Mouse (Mus musculus) v-Abl transformed pro-B cells (cell line): ENCODE data around the gene Fbxl8.

Experiments
- in situ Hi-C, 2 experiments: fragments of 400-800 bp; cut with MboI; formaldehyde crosslinking; loops; one replicate each; pipeline ENCODE4 v1.15.1; 2025; ENCODE audit not compliant: unreplicated experiment in 2 of 2

The Fbxl8 gene

DNA sequence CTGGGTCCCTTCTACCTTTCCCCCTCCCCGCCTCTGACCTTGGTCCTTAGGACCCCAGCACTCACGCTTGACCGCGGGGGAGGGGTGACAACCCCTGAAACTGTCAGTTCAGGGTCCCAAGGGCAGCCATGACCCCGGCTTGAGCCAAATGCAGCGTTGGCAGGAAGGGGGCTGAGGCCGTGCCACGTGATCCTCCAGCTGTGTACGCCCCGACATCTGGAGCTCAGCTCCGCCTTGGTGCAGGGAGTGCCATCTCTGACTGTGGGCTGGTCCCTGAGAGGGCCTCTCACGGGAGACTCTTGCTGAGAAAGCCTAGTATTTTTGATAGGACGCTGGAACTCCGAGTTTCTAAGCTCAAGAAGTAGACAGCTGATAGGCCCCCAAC is 9.5 kb upstream of the Fbxl8 start, which contains the start of gene B3gnt9:
Gene B3gnt9 (minus strand): TSS at position 188 of the 385 bp plus-strand sequence.
- in situ Hi-C loops: loop anchor here in 1 of 2 experiments (5.0 kb wide), 1 partner anchor 32 kb away; the partner anchor contains the start of gene 4931428F04Rik

DNA sequence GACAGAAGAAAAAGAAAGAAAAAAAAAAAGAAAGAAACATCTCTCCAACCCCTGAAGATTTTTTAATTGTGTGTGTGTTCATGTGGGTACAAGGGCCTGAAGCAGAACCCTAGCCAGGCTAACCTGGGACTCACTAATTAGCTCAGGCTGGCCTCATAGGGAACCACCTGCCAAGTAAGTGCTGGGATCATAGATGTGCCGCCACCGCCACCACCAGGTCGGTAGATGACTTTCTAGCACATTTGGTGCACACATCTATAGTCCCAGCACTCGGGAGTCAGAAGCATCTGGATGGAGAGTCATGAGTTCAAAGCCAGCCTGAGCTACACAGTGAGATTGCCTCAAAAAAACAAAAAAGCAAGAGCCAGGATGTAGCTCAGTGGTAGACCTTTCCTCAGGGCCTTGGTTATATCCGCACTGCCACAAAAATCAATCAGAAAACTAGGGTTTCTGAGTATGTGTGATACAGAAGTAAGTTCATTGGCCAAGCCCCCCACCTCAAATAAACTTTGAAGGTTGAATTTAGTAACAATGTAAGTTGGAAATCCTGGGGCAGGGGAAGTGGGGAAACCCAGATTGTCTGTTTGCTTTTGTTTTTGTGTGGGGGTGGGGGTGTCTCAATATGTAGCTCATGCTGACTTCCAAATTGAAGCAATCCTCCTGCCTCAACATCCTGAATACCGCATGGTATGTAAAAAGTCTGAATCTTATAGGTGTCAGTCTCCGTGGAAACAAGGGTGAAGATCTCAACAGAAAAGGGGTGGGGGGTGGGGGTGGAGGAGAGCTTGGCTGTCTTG is 6.9 kb upstream of the Fbxl8 start:
- in situ Hi-C loops: no loop called here

DNA sequence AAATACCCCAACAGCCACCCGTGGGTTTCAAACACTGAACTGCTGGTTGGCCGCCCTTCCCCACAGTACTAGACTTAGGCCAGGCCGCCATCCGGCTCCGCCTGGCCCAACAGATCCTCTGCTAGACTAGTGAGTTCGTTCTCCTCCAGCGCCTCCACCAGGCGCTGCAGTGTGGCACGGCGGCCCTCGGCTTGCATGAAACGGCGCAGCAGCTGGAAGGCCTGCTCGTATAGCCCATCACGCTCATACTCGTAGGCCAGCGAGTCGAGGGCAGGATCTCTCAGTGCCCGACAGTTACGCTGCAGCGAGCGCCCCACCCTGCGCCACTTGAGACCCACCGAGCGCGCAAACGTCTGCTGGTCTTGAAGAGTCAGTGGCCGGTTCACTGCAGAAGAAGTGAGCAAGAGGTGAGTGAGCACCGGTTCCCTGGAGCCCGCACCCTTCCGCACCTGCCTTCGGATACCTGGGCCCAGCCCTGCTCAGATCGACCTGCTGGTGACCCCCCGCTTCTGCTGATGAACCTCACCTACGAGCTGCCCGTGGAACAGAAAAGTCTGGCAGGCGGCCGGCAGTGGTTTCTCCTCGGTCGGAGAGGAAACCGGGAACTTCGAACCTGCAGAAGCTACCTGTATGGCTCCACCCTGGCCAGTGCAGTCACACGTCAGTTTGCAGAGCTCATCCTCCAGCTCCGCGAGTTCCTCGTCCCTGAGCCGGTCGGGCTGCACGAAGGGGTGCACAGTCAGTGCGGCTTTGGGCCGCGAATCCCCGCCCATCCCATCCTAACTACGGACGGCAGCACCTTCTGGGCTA is 5.3 kb upstream of the Fbxl8 start:
- in situ Hi-C loops: no loop called here

DNA sequence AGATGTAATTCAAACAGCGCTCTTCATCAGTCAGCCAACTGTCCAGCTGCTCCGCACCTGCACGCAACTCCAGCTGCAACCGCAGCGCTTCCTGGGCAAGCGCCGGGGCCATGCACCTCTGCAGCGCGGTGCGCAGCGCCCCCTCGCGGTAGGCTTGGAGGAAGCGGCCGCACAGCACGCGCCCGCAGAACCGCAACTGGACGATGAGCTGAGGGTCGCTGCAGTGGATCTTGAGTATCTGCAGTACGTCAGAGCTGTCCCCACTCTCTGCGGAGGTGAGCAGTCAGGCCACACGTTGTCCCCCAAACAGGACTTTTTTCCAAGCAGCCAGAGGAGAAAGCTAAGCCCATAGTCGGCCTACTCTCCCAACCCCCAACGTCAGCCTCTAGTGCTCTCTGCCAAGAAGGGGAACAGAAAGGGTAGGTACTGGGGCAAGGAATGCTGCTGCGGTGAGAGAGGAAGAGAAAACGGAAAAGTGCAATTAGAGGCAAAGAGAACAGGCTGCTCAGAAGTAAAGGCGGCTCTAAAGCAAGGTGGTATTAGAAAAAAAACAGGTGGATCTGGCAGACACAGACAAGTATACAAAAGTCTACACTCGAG is 4.6 kb upstream of the Fbxl8 start:
- in situ Hi-C loops: loop anchor here in 1 of 2 experiments (10.0 kb wide), 1 partner anchor 95 kb away; no protein-coding TSS in a partner anchor

- in situ Hi-C loops: loop anchor here in 1 of 2 experiments (10.0 kb wide), 1 partner anchor 96 kb away; no protein-coding TSS in a partner anchor
These were observed 3.9 kb upstream of the Fbxl8 start for GRCm38 (mm10) chr8:105260371-105261099.

- in situ Hi-C loops: loop anchor here in 1 of 2 experiments (10.0 kb wide), 1 partner anchor 97 kb away; no protein-coding TSS in a partner anchor
These were observed 3.0 kb upstream of the Fbxl8 start for GRCm38 (mm10) chr8:105261326-105261980.

DNA sequence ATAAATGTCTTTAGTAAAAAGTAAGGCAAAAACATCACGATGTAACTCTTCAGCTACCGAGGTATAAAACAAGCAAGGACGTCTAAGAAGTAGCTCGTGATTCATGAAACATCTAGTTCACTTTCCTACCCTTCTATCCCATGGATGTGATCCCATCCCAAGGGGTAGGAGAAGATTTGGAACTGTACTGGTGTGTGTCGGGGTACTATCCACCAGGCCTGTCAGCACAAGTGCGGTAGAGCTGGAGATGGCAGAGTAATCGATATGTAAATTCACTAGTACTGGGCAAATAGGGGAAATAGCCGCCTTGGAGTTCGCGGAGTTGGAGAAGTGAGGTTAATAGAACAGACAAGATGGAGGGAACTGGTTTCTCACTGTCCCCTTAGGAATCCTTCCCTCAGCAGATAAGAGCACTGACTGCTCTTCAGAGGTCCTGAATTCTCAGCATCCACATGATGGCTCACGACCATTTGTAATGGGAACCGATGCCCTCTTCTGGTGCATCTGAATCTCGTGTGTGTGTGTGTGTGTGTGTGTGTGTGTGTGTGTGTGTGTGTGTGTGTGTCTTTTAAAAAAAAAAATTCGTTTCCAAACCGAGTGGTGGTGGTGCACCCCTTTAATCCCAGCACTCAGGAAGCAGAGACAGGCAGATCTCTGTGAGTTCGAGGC is 1.1 kb upstream of the Fbxl8 start:
- in situ Hi-C loops: loop anchor here in 1 of 2 experiments (10.0 kb wide), 1 partner anchor 99 kb away; no protein-coding TSS in a partner anchor

- in situ Hi-C loops: loop anchor here in 1 of 2 experiments (10.0 kb wide), 1 partner anchor 100 kb away; no protein-coding TSS in a partner anchor
These were observed 680 bp downstream of the Fbxl8 start for GRCm38 (mm10) chr8:105265128-105265527.

DNA sequence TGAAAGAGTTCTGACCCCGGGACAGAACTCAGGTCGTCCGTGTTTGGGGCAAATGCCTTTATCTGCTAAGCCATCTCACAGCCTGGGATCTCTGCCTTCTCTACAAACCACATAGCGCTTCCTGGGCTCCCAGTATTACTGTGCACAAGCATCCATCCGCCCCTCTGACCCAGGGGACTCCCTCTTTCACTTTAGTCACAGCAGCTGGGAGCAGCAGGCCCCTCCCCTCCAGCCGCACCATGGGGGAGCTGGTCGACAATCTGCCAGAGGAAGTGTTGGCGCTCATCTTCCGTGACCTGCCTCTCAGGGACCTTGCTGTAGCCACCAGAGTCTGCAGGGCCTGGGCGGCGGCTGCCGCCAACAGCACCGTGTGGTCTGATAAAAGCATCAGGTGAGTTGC is 2.3 kb downstream of the Fbxl8 start:
- in situ Hi-C loops: loop anchor here in 1 of 2 experiments (10.0 kb wide), 1 partner anchor 102 kb away; no protein-coding TSS in a partner anchor

GRCm38 (mm10) chr8:105268342-105269074 is 4.1 kb downstream of the Fbxl8 start:
- in situ Hi-C loops: loop anchor here in 1 of 2 experiments (10.0 kb wide), 1 partner anchor 104 kb away; no protein-coding TSS in a partner anchor

- in situ Hi-C loops: loop anchor here in 1 of 2 experiments (10.0 kb wide), 1 partner anchor 104 kb away; no protein-coding TSS in a partner anchor
These were observed 4.6 kb downstream of the Fbxl8 start for GRCm38 (mm10) chr8:105269075-105269458.

GRCm38 (mm10) chr8:105269461-105269947 is 5.1 kb downstream of the Fbxl8 start, which contains the start of gene Hsf4:
Gene Hsf4, plus strand, starts transcription at chr8:105269801.
- in situ Hi-C loops: loop anchor here in 1 of 2 experiments (10.0 kb wide), 1 partner anchor 105 kb away; no protein-coding TSS in a partner anchor

DNA sequence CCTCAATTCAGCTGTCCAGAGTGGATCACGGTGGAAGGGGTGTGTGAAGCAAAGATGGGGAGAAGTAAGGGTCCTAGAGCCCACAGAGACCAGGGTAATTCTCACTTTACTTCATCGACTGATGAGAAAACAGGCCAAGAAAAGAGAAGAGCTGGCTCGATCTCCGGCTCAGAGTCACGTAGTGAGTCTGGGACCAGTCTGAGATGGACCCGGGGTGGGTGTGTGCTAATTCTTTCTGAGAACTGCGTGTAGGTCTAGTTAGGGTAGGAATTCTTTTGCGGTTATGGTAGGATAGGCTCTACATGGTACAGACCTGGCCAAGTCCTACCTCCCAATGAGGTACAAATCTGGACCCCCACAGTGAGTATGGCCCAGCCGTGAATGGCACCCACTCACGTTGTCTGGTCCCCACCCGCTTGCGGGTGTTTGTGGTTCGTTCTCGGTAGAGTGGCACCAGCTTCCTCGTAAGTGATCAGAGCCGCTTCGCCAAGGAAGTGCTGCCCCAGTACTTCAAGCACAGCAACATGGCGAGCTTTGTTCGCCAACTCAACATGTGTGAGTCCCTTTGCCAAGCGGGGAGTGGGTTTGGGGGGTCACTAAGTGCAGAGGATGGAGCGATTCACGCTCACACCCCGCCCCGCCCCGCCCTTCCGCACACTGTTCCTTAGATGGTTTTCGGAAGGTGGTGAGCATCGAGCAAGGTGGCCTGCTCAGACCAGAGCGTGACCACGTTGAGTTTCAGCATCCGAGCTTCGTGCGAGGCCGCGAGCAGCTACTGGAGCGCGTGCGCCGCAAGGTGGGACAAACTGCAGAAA is 5.9 kb downstream of the Fbxl8 start:
- in situ Hi-C loops: no loop called here

GRCm38 (mm10) chr8:105270916-105271186 is 6.4 kb downstream of the Fbxl8 start:
- in situ Hi-C loops: no loop called here

DNA sequence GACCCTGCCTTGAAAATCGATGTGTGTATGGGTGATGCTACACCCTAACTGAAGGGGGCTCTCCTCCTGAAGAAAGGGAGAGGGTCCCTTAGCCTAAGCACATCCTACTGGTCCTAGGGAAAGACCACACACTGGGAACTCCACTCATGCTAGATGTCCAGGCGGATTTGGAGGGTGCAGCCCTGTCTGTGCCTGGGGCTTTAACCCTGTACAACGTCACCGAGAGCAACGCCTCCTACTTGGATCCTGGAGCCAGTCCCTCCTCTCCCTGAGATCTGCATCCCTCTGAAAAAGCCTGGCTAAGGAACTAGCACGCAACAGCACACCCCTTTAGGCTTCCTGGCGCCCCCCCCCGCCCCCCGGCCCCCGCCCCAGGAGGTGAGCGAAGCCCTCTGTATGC is 10.9 kb downstream of the Fbxl8 start:
- in situ Hi-C loops: no loop called here

DNA sequence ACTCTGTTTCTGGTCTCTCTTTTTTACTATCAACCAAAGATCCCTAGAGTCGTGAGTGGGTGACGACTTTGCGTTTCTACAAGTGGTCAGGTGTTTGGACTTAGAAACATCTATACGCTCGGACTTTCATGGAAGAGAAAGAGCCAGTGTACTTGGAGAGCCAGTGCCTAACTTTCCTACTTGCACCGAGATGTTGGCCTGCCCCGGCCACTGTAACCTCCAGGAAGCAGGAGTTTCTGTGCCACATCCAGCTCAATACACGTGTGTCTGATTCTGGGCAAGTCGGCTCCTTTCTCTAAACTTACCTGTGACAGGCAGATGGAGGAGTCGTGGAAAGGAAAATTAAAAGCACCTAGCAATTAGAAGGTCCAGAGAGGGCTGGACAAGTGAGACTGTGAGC is 11.4 kb downstream of the Fbxl8 start, which contains the start of gene Nol3:
Gene Nol3 (plus strand): TSS at position 301 of the 400 bp plus-strand sequence.
- in situ Hi-C loops: no loop called here
